In genomic region chr17:33817184-33817968, GRCm38 (mm10) we compare ENCODE assay signal across 8 mouse cellular contexts. TPM values are rescaled to one million over a fixed set of nuclear protein-coding genes. Genes with fewer than 3 reads are reported as not detected.
DNase-seq lines count a peak whose midpoint lies in the region; ATAC-seq and TF ChIP-seq lines count a peak whose summit lies in the region.

No protein-coding gene starts in this region.

- DNase-seq in Patski (ENCODE audit: low read depth, low spot score), result peak; percentile 62
- peak; percentile 93 to 94 for DNase-seq in cerebellum, postnatal 14 days
- peak; percentile 78 to 80 for DNase-seq in frontal cortex, postnatal 14 days (ENCODE audit: low spot score in 2 of 2)
- DNase-seq in hindbrain, embryonic 14.5 days (ENCODE audit: low spot score), result peak; percentile 94
- DNase-seq in layer of hippocampus, postnatal 36 days, result peak; percentile 89
- peak; percentile 93 for DNase-seq in lung, postnatal 36 days
- DNase-seq in retina, postnatal 1 day, result peak; percentile 98
- peak; percentile 85 to 90 for DNase-seq in urinary bladder, adult 18-20 months (ENCODE audit: low spot score in 2 of 2)

- H3K9me3 ChIP-seq in hindbrain, embryonic 14.5 days (ENCODE audit: control insufficient read depth, low read length), result no peaks in the 10 kb centered on the region

- H3K9ac ChIP-seq in hindbrain, embryonic 14.5 days, result peak overlapping the region; percentile 85

- H3K4me3 ChIP-seq in hindbrain, embryonic 14.5 days (replicated peaks; ENCODE audit: low read length), result peak overlapping the region; percentile 56

- no peak for TF ChIP-seq CTCF in Patski (IDR thresholded peaks at IDR 0.05)

- in situ Hi-C loops in Patski (cut with MboI; ENCODE audit: low pct_unique_long_range_greater_than_20kb), result no loop called here

- H3K27ac ChIP-seq in hindbrain, embryonic 14.5 days, result peak overlapping the region; percentile 86

- peak overlapping the region; percentile 96 for H3K4me2 ChIP-seq in hindbrain, embryonic 14.5 days (replicated peaks)

- H3K36me3 ChIP-seq in hindbrain, embryonic 14.5 days (replicated peaks; ENCODE audit: control insufficient read depth, insufficient read depth), result peaks cover 38% of the 10 kb centered on the region

- POLR2A ChIA-PET in Patski (lab: Charles Lee), result no interaction called here

- 1% methylated on average over 87 of the region's 89 CpGs for WGBS in hindbrain, embryonic 14.5 days

- CTCF ChIA-PET in Patski (lab: Charles Lee), result interaction anchor here (1.1 kb wide), 1 partner anchor 72 kb away, joined by 3 read pairs; no protein-coding TSS in a partner anchor

- peak; percentile 82 for ATAC-seq in Patski
- ATAC-seq in hindbrain, embryonic 14.5 days (ENCODE audit: low FRiP score), result peak; percentile 97

- H3K4me1 ChIP-seq in hindbrain, embryonic 14.5 days (replicated peaks; ENCODE audit: control insufficient read depth, insufficient read depth, low read length), result peaks cover 12% of the 10 kb centered on the region

- no peaks in the 10 kb centered on the region for H3K27me3 ChIP-seq in Patski
- no peaks in the 10 kb centered on the region for H3K27me3 ChIP-seq in hindbrain, embryonic 14.5 days (ENCODE audit: control insufficient read depth, insufficient read depth, low read length)

RNA-seq across cellular contexts. Expression of gene Rps28, which starts 7.0 kb away (rescaled TPM):
- polyA plus RNA-seq in Patski (2021), result 1,207 TPM
- 580 and 749 TPM in 2 replicates for polyA plus RNA-seq in hindbrain, embryonic 14.5 days (2014; fragmentation: Nextera tagmentation; extraction: Ambion mirVana)
- 100 to 1,000 TPM; 742 to 754 TPM for total RNA-seq in layer of hippocampus, postnatal 36 days (2021)

RNA-seq across cellular contexts. Expression of gene Ndufa7, which starts 7.0 kb away (rescaled TPM):
- 361 TPM for polyA plus RNA-seq in Patski (2021)
- 487 and 568 TPM in 2 replicates for polyA plus RNA-seq in hindbrain, embryonic 14.5 days (2014; fragmentation: Nextera tagmentation; extraction: Ambion mirVana)
- 100 to 1,000 TPM; 207 to 228 TPM for total RNA-seq in layer of hippocampus, postnatal 36 days (2021)

RNA-seq across cellular contexts. Expression of gene Kank3, which starts 7.1 kb away (rescaled TPM):
- 4.1 TPM for polyA plus RNA-seq in Patski (2021)
- polyA plus RNA-seq in hindbrain, embryonic 14.5 days (2014; fragmentation: Nextera tagmentation; extraction: Ambion mirVana), result 44.7 and 47.7 TPM in 2 replicates
- 10 to 100 TPM; 35.0 to 36.2 TPM for total RNA-seq in layer of hippocampus, postnatal 36 days (2021)

RNA-seq across cellular contexts. Expression of gene Cd320, which starts 25.5 kb away (rescaled TPM):
- polyA plus RNA-seq in Patski (2021), result 43.1 TPM
- polyA plus RNA-seq in hindbrain, embryonic 14.5 days (2014; fragmentation: Nextera tagmentation; extraction: Ambion mirVana), result 57.5 and 59.6 TPM in 2 replicates
- total RNA-seq in layer of hippocampus, postnatal 36 days (2021), result 10 to 100 TPM; 22.2 to 24.9 TPM

RNA-seq across cellular contexts. Expression of gene Angptl4, which starts 35.7 kb away (rescaled TPM):
- 1.8 TPM for polyA plus RNA-seq in Patski (2021)
- 19.1 and 25.1 TPM in 2 replicates for polyA plus RNA-seq in hindbrain, embryonic 14.5 days (2014; fragmentation: Nextera tagmentation; extraction: Ambion mirVana)
- 1 to 10 TPM; 3.3 to 5.9 TPM for total RNA-seq in layer of hippocampus, postnatal 36 days (2021)

Comparison
In these comparisons a context has a peak if more than half of its experiments do, and no peak if none do; other contexts are left out.
1. Peak in every context shown above with its lines: DNase-seq, ATAC-seq, H3K4me3 ChIP-seq and H3K27ac ChIP-seq.